Mouse (Mus musculus) MEL (cell line): ENCODE results near the gene Cbln1. TPM values are rescaled to one million over a fixed set of nuclear protein-coding genes. Genes with fewer than 3 reads are reported as not detected.

ENCODE experiments used
- DNase-seq: peaks from one replicate; pipeline ENCODE4 v3.0.0; 2011; ENCODE audit warnings: low read depth, low spot score
- H3K27ac ChIP-seq: 2 replicates; pipeline ENCODE4 v1.5.1; 2012; ENCODE audit warnings: low read depth, mild to moderate bottlenecking, control low read depth, low read length, moderate library complexity; ENCODE audit not compliant: control insufficient read depth
- H3K27me3 ChIP-seq, 2 experiments: fragments of 150-350 bp in 1 of 2; sonication (generic) in 1 of 2; 2 replicates each; pipeline ENCODE4 v1.6.1; 2012; ENCODE audit warnings: low read length in 2 of 2, mild to moderate bottlenecking in 2 of 2, improper control_type of control experiment in 1 of 2, moderate library complexity in 1 of 2; ENCODE audit not compliant: insufficient read depth in 2 of 2, control insufficient read depth in 1 of 2
- H3K36me3 ChIP-seq, 2 experiments: 2 replicates each; pipeline ENCODE4 v1.6.1; 2012 to 2014; ENCODE audit warnings: low read length in 2 of 2, improper control_type of control experiment in 1 of 2, inconsistent platforms in 1 of 2, mild to moderate bottlenecking in 1 of 2; ENCODE audit not compliant: insufficient read depth in 2 of 2, control insufficient read depth in 1 of 2
- H3K4me1 ChIP-seq, 2 experiments: fragments of 150-350 bp in 1 of 2; sonication (generic) in 1 of 2; 2 replicates each; pipeline ENCODE4 v1.6.1; 2012; ENCODE audit warnings: low read length in 2 of 2, improper control_type of control experiment in 1 of 2, mild to moderate bottlenecking in 1 of 2; ENCODE audit not compliant: insufficient read depth in 2 of 2, control insufficient read depth in 1 of 2
- H3K4me3 ChIP-seq, 2 experiments: fragments of 150-350 bp in 1 of 2; sonication (generic) in 1 of 2; 2 replicates each; pipeline ENCODE4 v1.5.1; 2012; ENCODE audit warnings: low read depth in 2 of 2, low read length in 2 of 2, mild to moderate bottlenecking in 2 of 2, moderate library complexity in 2 of 2, control low read depth in 1 of 2, improper control_type of control experiment in 1 of 2; ENCODE audit not compliant: control insufficient read depth in 1 of 2, insufficient read depth in 1 of 2
- H3K79me2 ChIP-seq: 2 replicates; pipeline ENCODE4 v1.6.1; 2012; ENCODE audit warnings: mild to moderate bottlenecking, low read length, moderate library complexity; ENCODE audit not compliant: control insufficient read depth, poor library complexity, insufficient read depth
- H3K9ac ChIP-seq: 2 replicates; pipeline ENCODE4 v1.6.1; 2012; ENCODE audit warnings: low read depth, mild to moderate bottlenecking, control low read depth, low read length, moderate library complexity; ENCODE audit not compliant: control insufficient read depth, poor library complexity, severe bottlenecking
- H3K9me3 ChIP-seq: fragments of 150-350 bp; sonication (generic); replicated peaks from 2 replicates; pipeline ENCODE4 v1.6.1; 2012; ENCODE audit warnings: mild to moderate bottlenecking, low read length, improper control_type of control experiment, moderate library complexity; ENCODE audit not compliant: insufficient read depth
- BHLHE40 ChIP-seq: IDR thresholded peaks from 2 replicates; pipeline ENCODE4 v1.6.1; 2012; ENCODE audit warnings: low read depth, mild to moderate bottlenecking, inconsistent platforms, low read length, improper control_type of control experiment, borderline replicate concordance
- CHD1 ChIP-seq: IDR thresholded peaks from 2 replicates; pipeline ENCODE4 v1.6.1; 2012; ENCODE audit warnings: low read depth, mild to moderate bottlenecking, inconsistent platforms, low read length, improper control_type of control experiment
- CHD2 ChIP-seq: IDR thresholded peaks from 2 replicates; pipeline ENCODE4 v1.6.1; 2011; ENCODE audit warnings: low read length, improper control_type of control experiment
- E2F4 ChIP-seq: IDR thresholded peaks from 2 replicates; pipeline ENCODE4 v1.6.1; 2011; ENCODE audit warnings: low read depth, low read length, improper control_type of control experiment, borderline replicate concordance
- ELF1 ChIP-seq: IDR thresholded peaks from 2 replicates; pipeline ENCODE4 v1.6.1; 2014; ENCODE audit warnings: low read depth, mild to moderate bottlenecking, inconsistent platforms, low read length, improper control_type of control experiment, moderate library complexity
- ETS1 ChIP-seq: IDR thresholded peaks from 2 replicates; pipeline ENCODE4 v1.6.1; 2012; ENCODE audit warnings: low read depth, mild to moderate bottlenecking, inconsistent platforms, low read length, improper control_type of control experiment, moderate library complexity
- JUND ChIP-seq: IDR thresholded peaks from 2 replicates; pipeline ENCODE4 v1.6.1; 2011; ENCODE audit warnings: low read depth, mild to moderate bottlenecking, improper control_type of control experiment, low read length
- KAT2A ChIP-seq: conservative IDR thresholded peaks from 2 replicates; pipeline ENCODE4 v1.6.1; 2012; ENCODE audit warnings: low read depth, low read length, improper control_type of control experiment, inconsistent platforms
- MAFK ChIP-seq: IDR thresholded peaks from 2 replicates; pipeline ENCODE4 v1.6.1; 2011; ENCODE audit warnings: low read depth, mild to moderate bottlenecking, low read length, improper control_type of control experiment, borderline replicate concordance
- MEF2A ChIP-seq: IDR thresholded peaks from 2 replicates; pipeline ENCODE4 v1.6.1; 2014; ENCODE audit warnings: low read depth, mild to moderate bottlenecking, inconsistent platforms, low read length, improper control_type of control experiment; ENCODE audit not compliant: poor library complexity, insufficient replicate concordance, severe bottlenecking; ENCODE audit errors: extremely low read depth
- MXI1 ChIP-seq: IDR thresholded peaks from 2 replicates; pipeline ENCODE4 v1.6.1; 2011; ENCODE audit warnings: mild to moderate bottlenecking, low read depth, low read length, improper control_type of control experiment
- MYB ChIP-seq: IDR thresholded peaks from 2 replicates; pipeline ENCODE4 v1.6.1; 2011; ENCODE audit warnings: mild to moderate bottlenecking, low read depth, low read length, improper control_type of control experiment
- MYC ChIP-seq: IDR thresholded peaks from 2 replicates; pipeline ENCODE4 v1.6.1; 2011; ENCODE audit warnings: low read depth, mild to moderate bottlenecking, low read length, improper control_type of control experiment, moderate library complexity
- POLR2AphosphoS2 ChIP-seq: IDR thresholded peaks from 2 replicates; pipeline ENCODE4 v1.6.1; 2011; ENCODE audit warnings: low read length, improper control_type of control experiment
- RAD21 ChIP-seq: IDR thresholded peaks from 2 replicates; pipeline ENCODE4 v1.6.1; 2011; ENCODE audit warnings: mild to moderate bottlenecking, low read depth, low read length, improper control_type of control experiment
- SIN3A ChIP-seq: IDR thresholded peaks from 2 replicates; pipeline ENCODE4 v1.6.1; 2012; ENCODE audit warnings: low read length, improper control_type of control experiment, inconsistent platforms
- SMC3 ChIP-seq: IDR thresholded peaks from 2 replicates; pipeline ENCODE4 v1.6.1; 2011; ENCODE audit warnings: low read depth, low read length, improper control_type of control experiment
- TBP ChIP-seq: IDR thresholded peaks from 2 replicates; pipeline ENCODE4 v1.8.0; 2011; ENCODE audit warnings: low read depth, low read length, improper control_type of control experiment
- UBTF ChIP-seq: IDR thresholded peaks from 2 replicates; pipeline ENCODE4 v1.6.1; 2012; ENCODE audit warnings: low read depth, mild to moderate bottlenecking, inconsistent platforms, low read length, improper control_type of control experiment, moderate library complexity, borderline replicate concordance; ENCODE audit not compliant: insufficient read depth
- USF1 ChIP-seq: IDR thresholded peaks from 2 replicates; pipeline ENCODE4 v1.6.1; 2014; ENCODE audit warnings: low read depth, mild to moderate bottlenecking, inconsistent platforms, low read length, improper control_type of control experiment, moderate library complexity
- ZC3H11A ChIP-seq: IDR thresholded peaks from 2 replicates; pipeline ENCODE4 v1.6.1; 2012; ENCODE audit warnings: low read depth, mild to moderate bottlenecking, inconsistent platforms, low read length, improper control_type of control experiment
- ZKSCAN1 ChIP-seq: IDR thresholded peaks from 2 replicates; pipeline ENCODE4 v1.6.1; 2012; ENCODE audit warnings: low read depth, mild to moderate bottlenecking, inconsistent platforms, low read length, improper control_type of control experiment, moderate library complexity
- ZMIZ1 ChIP-seq: IDR thresholded peaks from 2 replicates; pipeline ENCODE4 v1.6.1; 2012; ENCODE audit warnings: low read depth, mild to moderate bottlenecking, inconsistent platforms, low read length, improper control_type of control experiment, moderate library complexity
- polyA plus RNA-seq, 2 experiments: library from polyadenylated mRNA; stranded (reverse) in 1 of 2; unstranded in 1 of 2; fragments of >175 nt in 1 of 2; fragments of >200 nt in 1 of 2; gene quantifications; 2 replicates each; pipeline versions ENCODE4 v1.2.1 to v1.2.4; 2012; ENCODE audit warnings: low replicate concordance in 2 of 2, low read depth in 1 of 2; ENCODE audit not compliant: insufficient read length in 2 of 2, insufficient read depth in 1 of 2, missing spikeins in 1 of 2
- total RNA-seq: library from RNA; depleted of rRNA; stranded (reverse); fragments of 300-350 nt; gene quantifications from 2 replicates; pipeline ENCODE4 v1.2.3, GENCODE M21; 2012

Gene Cbln1
- total and polyA plus RNA-seq, 3 experiments: not detected

DNA sequence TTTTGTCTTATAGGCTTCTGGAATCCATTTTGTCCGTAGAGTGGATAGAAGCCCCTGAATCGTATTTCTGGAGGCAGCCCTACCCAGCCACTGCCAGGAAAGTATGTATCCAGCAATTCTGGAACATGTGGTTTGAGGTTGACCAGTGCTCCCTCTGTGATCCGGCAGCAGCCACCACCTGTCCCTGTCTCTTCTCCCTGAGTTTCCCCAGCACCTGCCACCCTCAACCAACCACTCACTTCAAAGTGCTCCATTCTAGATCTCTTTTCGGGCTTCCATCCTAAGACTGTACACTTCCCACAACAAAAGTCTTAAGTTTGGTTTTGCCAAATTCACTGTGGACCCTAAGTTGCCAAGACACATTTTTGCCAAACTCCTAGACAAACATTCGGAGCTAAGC, 41.4 kb upstream of the Cbln1 start (continued):
- TF ChIP-seq ZKSCAN1 (no peak), ZC3H11A (no peak), ELF1 (no peak), MYC (no peak), SMC3 (no peak)

DNA sequence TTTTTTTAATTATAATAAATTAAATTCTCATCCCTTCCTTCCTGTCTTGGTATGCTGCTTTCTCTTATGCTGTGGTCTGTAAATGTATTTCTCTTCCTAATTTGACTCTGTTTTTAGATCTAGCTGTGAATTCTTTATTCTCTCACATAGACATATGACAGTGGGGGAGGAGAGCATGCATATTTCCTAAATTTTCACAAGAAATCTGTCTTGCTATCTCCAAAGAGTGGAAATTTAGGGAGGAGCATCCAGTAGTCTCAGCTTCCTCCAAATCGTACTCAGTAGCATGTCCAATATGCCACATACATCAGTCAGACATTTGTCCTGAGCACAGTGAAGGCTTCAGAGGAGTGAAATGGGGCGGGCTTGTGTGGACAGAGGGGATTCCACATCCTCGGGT, 40.9 kb upstream of the Cbln1 start:
- Histone ChIP-seq H3K27me3 (no peaks in the 10 kb centered on the region), H3K9me3 (no peaks in the 10 kb centered on the region), H3K27ac (no peak overlapping the region), H3K9ac (no peak overlapping the region), H3K4me3 (no peak overlapping the region), H3K79me2 (no peaks in the 10 kb centered on the region), H3K36me3 (no peaks in the 10 kb centered on the region), H3K4me1 (no peaks in the 10 kb centered on the region)
- no peak for DNase-seq
- TF ChIP-seq ETS1 (no peak), CHD2 (no peak), CHD1 (no peak), E2F4 (no peak), MYB (no peak), RAD21 (no peak), ELF1 (no peak), BHLHE40 (no peak), MEF2A (no peak), JUND (no peak), MXI1 (no peak), SMC3 (no peak), USF1 (no peak), ZMIZ1 (no peak), ZKSCAN1 (no peak), SIN3A (no peak)

DNA sequence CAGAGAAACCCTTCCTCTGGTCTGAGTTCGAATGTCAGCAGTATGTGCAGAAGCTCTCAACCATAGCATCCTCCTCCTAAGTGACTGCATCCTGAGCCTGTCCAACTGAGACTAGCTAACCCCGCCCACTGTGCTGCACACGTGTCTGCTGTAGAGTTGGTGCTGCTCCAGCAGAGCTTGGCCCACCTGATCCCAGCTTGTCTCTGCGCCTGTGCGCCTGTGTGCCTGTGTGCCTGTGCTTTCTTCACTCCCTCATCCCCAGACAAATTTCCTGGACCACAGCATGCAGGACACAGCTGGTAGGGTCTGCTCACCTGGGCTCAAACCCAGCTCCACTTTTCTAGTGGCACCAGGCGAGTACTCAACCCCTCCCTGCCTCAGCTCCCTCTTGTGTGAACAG, 40.2 kb upstream of the Cbln1 start:
- Histone ChIP-seq H3K27ac (no peak overlapping the region), H3K4me3 (no peak overlapping the region), H3K4me1 (no peaks in the 10 kb centered on the region), H3K9ac (no peak overlapping the region), H3K27me3 (no peaks in the 10 kb centered on the region), H3K79me2 (no peaks in the 10 kb centered on the region), H3K9me3 (no peaks in the 10 kb centered on the region), H3K36me3 (no peaks in the 10 kb centered on the region)
- DNase-seq: no peak
- TF ChIP-seq TBP (no peak), UBTF (no peak), MYC (no peak), ZC3H11A (no peak), BHLHE40 (no peak), KAT2A (no peak), USF1 (no peak), MYB (no peak), ZKSCAN1 (no peak), POLR2AphosphoS2 (no peak), MEF2A (no peak), MAFK (no peak), ELF1 (no peak), SMC3 (no peak)
